Mouse (Mus musculus): ENCODE data around the gene Klf7. TPM values are rescaled to one million over a fixed set of nuclear protein-coding genes. Genes with fewer than 3 reads are reported as not detected.

Gene Klf7
- 13.7 and 13.9 TPM in 2 replicates for polyA plus RNA-seq (2016; fragmentation: Nextera tagmentation; extraction: Ambion mirVana)

GRCm38 (mm10) chr1:64121559-64122465, at the start of gene Klf7:
Gene Klf7, minus strand, starts transcription at chr1:64122282.
- Histone ChIP-seq H3K9me3 (no peaks in the 10 kb centered on the region), H3K9ac (replicated peaks) (peak within 1 kb of the TSS; percentile 98), H3K4me3 (replicated peaks) (peak within 1 kb of the TSS; percentile 68), H3K4me2 (peak within 1 kb of the TSS; percentile 75), H3K4me1 (replicated peaks) (peaks cover 30% of the 10 kb centered on the region), H3K36me3 (no peaks in the 10 kb centered on the region), H3K27me3 (no peaks in the 10 kb centered on the region), H3K27ac (peak within 1 kb of the TSS; percentile 100)
- ATAC-seq (ENCODE audit: insufficient number of reproducible peaks, insufficient read depth, low FRiP score, low TSS enrichment, low read depth) = peak; percentile 98
- WGBS = under 1% methylated on average over 81 of the region's 82 CpGs

DNA sequence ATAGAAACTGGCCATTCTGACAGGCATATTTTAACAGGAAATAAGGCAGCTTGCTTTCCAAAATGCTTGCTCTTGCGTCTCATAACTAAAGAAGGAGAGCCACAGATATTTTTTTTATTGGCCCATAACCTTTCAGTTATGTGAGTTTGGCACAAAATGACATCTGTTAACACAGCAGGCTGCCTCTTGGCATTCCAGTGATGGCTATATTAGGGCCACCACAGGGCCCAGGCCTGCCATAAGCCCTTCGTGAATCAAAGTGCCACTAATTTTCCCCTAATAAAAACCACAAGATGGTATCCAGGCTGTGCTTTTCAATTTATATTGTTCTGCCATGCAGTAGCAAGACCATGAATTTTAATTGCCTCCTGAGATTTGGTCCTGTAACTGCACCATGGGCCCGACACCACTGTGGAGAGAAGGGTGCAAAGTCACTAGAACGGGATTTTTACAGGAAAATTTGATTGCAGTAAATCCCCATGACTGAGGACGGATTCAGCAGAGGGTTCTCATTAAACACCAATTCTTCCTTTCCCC, 42.5 kb upstream of the Klf7 start:
- peaks cover 11% of the 10 kb centered on the region for H3K4me1 ChIP-seq (replicated peaks)
- no peak overlapping the region for H3K4me2 ChIP-seq
- ATAC-seq (ENCODE audit: insufficient number of reproducible peaks, insufficient read depth, low FRiP score, low TSS enrichment, low read depth) = peak; percentile 80; the same call in 1 of the 2 replicates
- 19% methylated on average over 5 of the region's 5 CpGs for WGBS
- H3K36me3 ChIP-seq = no peaks in the 10 kb centered on the region
- no peaks in the 10 kb centered on the region for H3K9me3 ChIP-seq
- H3K27me3 ChIP-seq = 0 out of 2 replicates have a peak, but pooled peaks cover 5% of the 10 kb centered on the region
- no peak overlapping the region for H3K4me3 ChIP-seq (replicated peaks)
- H3K9ac ChIP-seq (replicated peaks) = no peak overlapping the region
- H3K27ac ChIP-seq = no peak overlapping the region

GRCm38 (mm10) chr1:64158766-64159165, 36.7 kb upstream of the Klf7 start:
- Histone ChIP-seq H3K4me3 (replicated peaks) (no peak overlapping the region), H3K27ac (no peak overlapping the region), H3K9me3 (no peaks in the 10 kb centered on the region), H3K4me1 (replicated peaks) (no peaks in the 10 kb centered on the region), H3K36me3 (no peaks in the 10 kb centered on the region), H3K4me2 (no peak overlapping the region), H3K27me3 (no peaks in the 10 kb centered on the region), H3K9ac (replicated peaks) (no peak overlapping the region)
- no peak for ATAC-seq (ENCODE audit: insufficient number of reproducible peaks, insufficient read depth, low FRiP score, low TSS enrichment, low read depth)
- 44% methylated on average over 3 of the region's 3 CpGs for WGBS

DNA sequence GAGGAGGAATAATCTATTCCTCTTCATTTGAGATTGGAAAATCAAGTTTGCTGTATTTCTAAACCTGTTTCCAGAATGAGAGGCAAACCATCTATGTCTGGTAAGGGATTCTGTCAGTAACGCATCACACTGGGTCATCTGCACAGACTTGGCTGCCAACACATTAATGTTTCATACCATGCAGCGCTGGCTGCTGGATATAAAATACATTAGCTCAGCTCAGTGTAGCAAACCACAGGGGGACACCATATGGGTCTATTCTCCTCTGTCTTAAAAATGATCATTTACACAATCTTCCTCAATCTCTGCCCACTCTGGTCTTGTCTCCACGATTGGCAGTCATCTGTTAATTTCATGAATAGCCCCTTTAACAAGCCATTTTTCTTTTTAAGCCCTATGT, 27.1 kb upstream of the Klf7 start:
- no peaks in the 10 kb centered on the region for H3K4me1 ChIP-seq (replicated peaks)
- no peaks in the 10 kb centered on the region for H3K27me3 ChIP-seq
- H3K36me3 ChIP-seq = no peaks in the 10 kb centered on the region
- no peak for ATAC-seq (ENCODE audit: insufficient number of reproducible peaks, insufficient read depth, low FRiP score, low TSS enrichment, low read depth)
- no peak overlapping the region for H3K9ac ChIP-seq (replicated peaks)
- H3K27ac ChIP-seq = no peak overlapping the region
- H3K4me3 ChIP-seq (replicated peaks) = no peak overlapping the region
- no peak overlapping the region for H3K4me2 ChIP-seq
- 92% methylated on average over 3 of the region's 3 CpGs for WGBS
- H3K9me3 ChIP-seq = no peaks in the 10 kb centered on the region

DNA sequence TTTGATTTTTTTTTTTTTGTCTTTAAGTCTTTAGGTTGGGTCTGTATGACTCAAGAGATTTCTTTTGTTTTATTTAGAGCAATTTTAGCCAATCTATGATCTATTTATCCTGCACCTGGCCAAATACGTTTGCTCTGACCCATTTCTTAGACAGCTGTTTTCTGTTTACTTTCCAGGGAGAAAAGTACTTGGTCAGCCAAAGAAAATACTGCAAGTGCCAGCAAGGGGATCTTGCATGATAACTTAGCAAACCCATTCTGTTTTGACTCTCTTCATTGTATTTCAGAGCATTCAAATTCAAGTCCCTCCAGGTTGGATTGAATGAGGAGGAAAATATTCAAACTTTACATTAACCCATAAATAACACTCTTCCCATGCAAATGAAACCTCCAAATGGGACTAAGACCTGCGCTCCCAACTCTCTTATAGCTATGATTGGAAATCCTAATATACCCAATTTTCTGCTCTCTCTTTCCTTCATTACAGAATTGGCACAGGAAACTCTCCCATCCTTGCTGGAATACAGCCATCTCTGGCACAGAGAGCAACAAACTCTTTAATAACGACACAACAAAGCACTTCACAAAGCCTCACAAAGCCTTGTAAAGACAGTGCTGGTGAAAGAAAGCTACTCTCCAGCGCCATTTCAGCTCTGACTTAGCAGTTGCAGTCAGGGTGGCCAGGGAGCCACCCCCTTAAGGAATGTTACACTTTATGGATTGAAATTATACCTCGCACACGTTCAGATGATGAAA, 20.8 kb upstream of the Klf7 start:
- no peaks in the 10 kb centered on the region for H3K27me3 ChIP-seq
- H3K36me3 ChIP-seq = no peaks in the 10 kb centered on the region
- no peak overlapping the region for H3K27ac ChIP-seq
- no peak overlapping the region for H3K4me2 ChIP-seq
- H3K4me1 ChIP-seq (replicated peaks) = no peaks in the 10 kb centered on the region
- no peaks in the 10 kb centered on the region for H3K9me3 ChIP-seq
- H3K9ac ChIP-seq (replicated peaks) = no peak overlapping the region
- 60% methylated on average over 6 of the region's 6 CpGs for WGBS
- no peak for ATAC-seq (ENCODE audit: insufficient number of reproducible peaks, insufficient read depth, low FRiP score, low TSS enrichment, low read depth)
- H3K4me3 ChIP-seq (replicated peaks) = no peak overlapping the region

DNA sequence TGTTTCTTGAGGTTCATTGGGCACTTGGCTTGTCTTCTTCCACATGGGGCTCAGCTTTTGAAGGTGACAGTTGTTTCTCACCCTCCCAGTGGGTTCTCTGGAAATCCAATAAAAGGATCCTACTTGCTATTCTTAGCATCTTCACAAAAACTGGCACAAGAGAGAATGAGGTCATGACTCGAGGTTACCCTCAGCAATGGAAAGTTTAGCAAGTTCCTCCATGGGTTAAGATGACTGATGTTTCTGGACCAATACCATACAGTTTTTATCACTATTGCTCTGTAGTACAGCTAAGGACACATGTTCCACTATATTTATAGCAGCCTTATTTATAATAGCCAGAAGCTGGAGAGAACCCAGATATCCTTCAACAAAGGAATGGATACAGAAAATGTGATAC, 12.4 kb upstream of the Klf7 start:
- Histone ChIP-seq H3K36me3 (no peaks in the 10 kb centered on the region), H3K4me3 (replicated peaks) (no peak overlapping the region), H3K27ac (no peak overlapping the region), H3K9me3 (no peaks in the 10 kb centered on the region), H3K4me1 (replicated peaks) (no peaks in the 10 kb centered on the region), H3K4me2 (no peak overlapping the region), H3K27me3 (no peaks in the 10 kb centered on the region), H3K9ac (replicated peaks) (no peak overlapping the region)
- no peak for ATAC-seq (ENCODE audit: insufficient number of reproducible peaks, insufficient read depth, low FRiP score, low TSS enrichment, low read depth)
- WGBS = 69% methylated on average over 1 of the region's 1 CpGs

DNA sequence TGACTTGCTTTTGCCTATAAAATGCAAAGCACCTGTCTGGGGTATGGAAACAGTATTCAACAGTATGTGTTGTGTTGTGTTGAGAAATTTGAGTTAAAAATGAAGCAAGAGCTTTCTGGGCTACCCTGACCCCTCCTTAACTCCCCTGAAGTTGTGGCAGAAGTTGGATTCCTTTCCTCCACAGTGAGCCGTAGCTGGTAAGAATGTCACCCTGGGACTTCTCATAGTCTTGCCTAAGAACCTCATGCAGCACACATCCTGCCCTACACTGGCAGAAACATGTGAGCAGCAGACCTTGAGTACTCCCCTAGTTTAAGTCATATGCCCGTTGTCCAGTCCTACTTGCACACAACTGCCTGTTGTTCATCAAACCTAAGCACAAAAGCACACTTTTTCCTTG, 4.7 kb upstream of the Klf7 start:
- Histone ChIP-seq H3K4me3 (replicated peaks) (no peak overlapping the region), H3K36me3 (no peaks in the 10 kb centered on the region), H3K27ac (no peak overlapping the region), H3K9ac (replicated peaks) (no peak overlapping the region), H3K4me2 (no peak overlapping the region), H3K4me1 (replicated peaks) (no peaks in the 10 kb centered on the region; the same call in 1 of the 2 replicates), H3K9me3 (no peaks in the 10 kb centered on the region), H3K27me3 (no peaks in the 10 kb centered on the region)
- no peak for ATAC-seq (ENCODE audit: insufficient number of reproducible peaks, insufficient read depth, low FRiP score, low TSS enrichment, low read depth)
- WGBS = 85% methylated on average over 2 of the region's 2 CpGs

DNA sequence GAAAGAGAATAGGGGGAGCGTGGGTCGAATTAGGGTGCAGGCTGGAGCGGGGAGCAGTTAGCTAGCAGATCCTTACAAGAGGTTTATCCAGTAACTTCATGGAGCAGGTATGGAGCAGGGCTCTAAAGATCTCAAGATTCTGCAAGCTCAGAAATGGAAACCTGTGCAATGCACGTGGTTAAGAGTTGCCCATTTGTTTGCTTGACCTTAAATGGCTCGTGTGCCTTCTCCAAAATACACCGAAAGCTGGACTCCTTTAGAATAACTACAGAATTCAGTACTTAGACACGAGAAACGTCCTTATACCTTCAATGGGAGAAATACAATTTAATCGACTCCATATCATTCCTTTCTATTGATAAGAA, 366 bp upstream of the Klf7 start:
- Histone ChIP-seq H3K4me3 (replicated peaks) (peak overlapping the region; percentile 68), H3K36me3 (no peaks in the 10 kb centered on the region), H3K27me3 (no peaks in the 10 kb centered on the region), H3K9ac (replicated peaks) (peak overlapping the region; percentile 98), H3K27ac (peak overlapping the region; percentile 100), H3K4me2 (peak overlapping the region; percentile 75), H3K9me3 (no peaks in the 10 kb centered on the region), H3K4me1 (replicated peaks) (peaks cover 24% of the 10 kb centered on the region)
- WGBS = 29% methylated on average over 9 of the region's 9 CpGs
- ATAC-seq (ENCODE audit: insufficient number of reproducible peaks, insufficient read depth, low FRiP score, low TSS enrichment, low read depth) = no peak; the same call in 1 of the 2 replicates

DNA sequence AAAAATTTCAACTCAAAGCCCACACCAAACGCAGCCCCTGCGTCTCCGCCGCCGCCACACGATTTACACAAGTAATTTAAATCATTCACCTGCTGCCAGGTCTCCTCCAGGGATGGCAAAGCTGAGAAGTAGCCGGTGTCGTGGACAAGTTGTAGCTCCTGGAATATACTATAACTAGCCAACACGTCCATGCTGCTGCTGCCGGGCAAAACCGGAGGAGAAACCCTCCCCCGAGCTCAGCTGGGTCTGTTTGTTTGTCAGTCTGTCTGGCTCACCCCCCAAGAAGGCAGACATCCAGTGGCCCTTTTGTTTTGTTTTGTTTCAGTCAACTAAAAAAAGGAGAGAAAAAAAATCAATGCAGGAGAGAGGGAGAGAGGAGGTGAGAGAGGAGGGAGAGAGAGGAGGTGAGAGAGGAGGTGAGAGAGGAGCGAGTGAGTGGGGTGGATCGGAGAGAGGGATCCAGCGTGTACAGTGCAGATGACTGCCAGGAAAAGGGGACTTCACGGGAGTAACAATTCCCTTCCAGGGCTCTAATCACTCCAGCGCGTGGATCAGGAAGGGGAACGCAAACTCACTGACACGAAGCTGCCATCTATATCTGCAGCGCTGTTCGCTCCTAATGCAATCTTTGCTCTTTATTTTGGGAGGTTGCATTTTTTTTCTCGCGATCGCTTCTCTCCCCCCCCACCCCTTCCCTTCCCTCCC, 1.1 kb downstream of the Klf7 start:
- H3K9me3 ChIP-seq = no peaks in the 10 kb centered on the region
- H3K4me3 ChIP-seq (replicated peaks) = peak overlapping the region; percentile 68
- no peaks in the 10 kb centered on the region for H3K27me3 ChIP-seq
- H3K9ac ChIP-seq (replicated peaks) = peak overlapping the region; percentile 72
- H3K4me2 ChIP-seq = peak overlapping the region; percentile 75
- H3K36me3 ChIP-seq = no peaks in the 10 kb centered on the region
- peak overlapping the region; percentile 100 for H3K27ac ChIP-seq
- ATAC-seq (ENCODE audit: insufficient number of reproducible peaks, insufficient read depth, low FRiP score, low TSS enrichment, low read depth) = peak; percentile 33
- peaks cover 36% of the 10 kb centered on the region for H3K4me1 ChIP-seq (replicated peaks)
- under 1% methylated on average over 25 of the region's 25 CpGs for WGBS

- Histone ChIP-seq H3K9me3 (no peaks in the 10 kb centered on the region), H3K27ac (peak overlapping the region; percentile 100), H3K36me3 (no peaks in the 10 kb centered on the region), H3K9ac (replicated peaks) (peak overlapping the region; percentile 72), H3K27me3 (no peaks in the 10 kb centered on the region), H3K4me2 (peak overlapping the region; percentile 75), H3K4me3 (replicated peaks) (peak overlapping the region; percentile 68), H3K4me1 (replicated peaks) (peaks cover 39% of the 10 kb centered on the region)
- no peak for ATAC-seq (ENCODE audit: insufficient number of reproducible peaks, insufficient read depth, low FRiP score, low TSS enrichment, low read depth)
- WGBS = under 1% methylated on average over 13 of the region's 13 CpGs
Measured at GRCm38 (mm10) chr1:64120421-64120810, 1.7 kb downstream of the Klf7 start.
